Mouse (Mus musculus): ENCODE measurements around the gene Grifin. TPM values are rescaled to one million over a fixed set of nuclear protein-coding genes. Genes with fewer than 3 reads are reported as not detected.

Gene Grifin
- polyA plus RNA-seq, 1 experiment from 2014 or later, result not detected

- WGBS, result 89% methylated on average over 4 of the region's 4 CpGs
- Histone ChIP-seq H3K36me3 (ENCODE audit: control insufficient read depth, insufficient read depth, low read length) (no peaks in the 10 kb centered on the region), H3K4me2 (ENCODE audit: low read depth, low read length, severe bottlenecking) (no peak overlapping the region), H3K9me3 (ENCODE audit: control insufficient read depth, low read length) (no peaks in the 10 kb centered on the region), H3K4me1 (replicated peaks; ENCODE audit: control insufficient read depth, insufficient read depth, low read length) (0 out of 2 replicates have a peak, but pooled peaks cover 2% of the 10 kb centered on the region), H3K27ac (ENCODE audit: low read depth, low read length) (no peak overlapping the region), H3K9ac (ENCODE audit: low read length) (no peak overlapping the region), H3K27me3 (ENCODE audit: control insufficient read depth, insufficient read depth, low read length) (no peaks in the 10 kb centered on the region), H3K4me3 (ENCODE audit: low read depth, low read length) (no peak overlapping the region)
- DNase-seq (ENCODE audit: low spot score) (no peak), ATAC-seq (replicated peaks; ENCODE audit: low FRiP score) (no peak)
These were observed 47.0 kb downstream of the Grifin start for GRCm38 (mm10) chr5:140517921-140518230.

GRCm38 (mm10) chr5:140517159-140517920 is 47.5 kb downstream of the Grifin start:
- ATAC-seq (replicated peaks; ENCODE audit: low FRiP score), result no peak
- H3K4me3 ChIP-seq (ENCODE audit: low read depth, low read length), result no peak overlapping the region
- no peak for DNase-seq (ENCODE audit: low spot score)
- H3K9ac ChIP-seq (ENCODE audit: low read length), result no peak overlapping the region
- WGBS, result 89% methylated on average over 21 of the region's 21 CpGs
- H3K4me1 ChIP-seq (replicated peaks; ENCODE audit: control insufficient read depth, insufficient read depth, low read length), result 0 out of 2 replicates have a peak, but pooled peaks cover 2% of the 10 kb centered on the region
- H3K27me3 ChIP-seq (ENCODE audit: control insufficient read depth, insufficient read depth, low read length), result no peaks in the 10 kb centered on the region
- no peaks in the 10 kb centered on the region for H3K9me3 ChIP-seq (ENCODE audit: control insufficient read depth, low read length)
- H3K4me2 ChIP-seq (ENCODE audit: low read depth, low read length, severe bottlenecking), result no peak overlapping the region
- no peak overlapping the region for H3K27ac ChIP-seq (ENCODE audit: low read depth, low read length)
- no peaks in the 10 kb centered on the region for H3K36me3 ChIP-seq (ENCODE audit: control insufficient read depth, insufficient read depth, low read length)

GRCm38 (mm10) chr5:140514799-140515486 is 49.9 kb downstream of the Grifin start:
- ATAC-seq (replicated peaks; ENCODE audit: low FRiP score) (no peak), DNase-seq (ENCODE audit: low spot score) (no peak)
- Histone ChIP-seq H3K27me3 (ENCODE audit: control insufficient read depth, insufficient read depth, low read length) (no peaks in the 10 kb centered on the region), H3K4me2 (ENCODE audit: low read depth, low read length, severe bottlenecking) (no peak overlapping the region), H3K36me3 (ENCODE audit: control insufficient read depth, insufficient read depth, low read length) (no peaks in the 10 kb centered on the region), H3K9ac (ENCODE audit: low read length) (no peak overlapping the region; the same call in 1 of the 2 replicates), H3K9me3 (ENCODE audit: control insufficient read depth, low read length) (no peaks in the 10 kb centered on the region), H3K4me1 (replicated peaks; ENCODE audit: control insufficient read depth, insufficient read depth, low read length) (peaks cover 3% of the 10 kb centered on the region; the same call in 1 of the 2 replicates), H3K27ac (ENCODE audit: low read depth, low read length) (no peak overlapping the region), H3K4me3 (ENCODE audit: low read depth, low read length) (no peak overlapping the region)
- 65% methylated on average over 7 of the region's 7 CpGs for WGBS

- Histone ChIP-seq H3K27ac (ENCODE audit: low read depth, low read length) (no peak overlapping the region), H3K9ac (ENCODE audit: low read length) (no peak overlapping the region), H3K27me3 (ENCODE audit: control insufficient read depth, insufficient read depth, low read length) (no peaks in the 10 kb centered on the region), H3K4me2 (ENCODE audit: low read depth, low read length, severe bottlenecking) (no peak overlapping the region), H3K4me3 (ENCODE audit: low read depth, low read length) (no peak overlapping the region), H3K9me3 (ENCODE audit: control insufficient read depth, low read length) (no peaks in the 10 kb centered on the region), H3K4me1 (replicated peaks; ENCODE audit: control insufficient read depth, insufficient read depth, low read length) (peaks cover 6% of the 10 kb centered on the region; the same call in 1 of the 2 replicates), H3K36me3 (ENCODE audit: control insufficient read depth, insufficient read depth, low read length) (no peaks in the 10 kb centered on the region)
- WGBS, result 78% methylated on average over 8 of the region's 8 CpGs
- DNase-seq (ENCODE audit: low spot score) (no peak), ATAC-seq (replicated peaks; ENCODE audit: low FRiP score) (no peak)
These were observed 51.0 kb downstream of the Grifin start for GRCm38 (mm10) chr5:140513921-140514320.

Other genes starting within 250 kb of the Grifin start
- gene Mad1l1, start 243.5 kb downstream of the Grifin start, polyA plus RNA-seq (2014; fragmentation: Nextera tagmentation; extraction: Ambion mirVana), result 52.7 and 53.8 TPM in 2 replicates
- 42.2 and 51.2 TPM in 2 replicates for gene Nudt1, start 243.4 kb downstream of the Grifin start, polyA plus RNA-seq (2014; fragmentation: Nextera tagmentation; extraction: Ambion mirVana)
- 21.0 and 22.3 TPM in 2 replicates for gene Mrm2, start 233.2 kb downstream of the Grifin start, polyA plus RNA-seq (2014; fragmentation: Nextera tagmentation; extraction: Ambion mirVana)
- gene Snx8, start 175.8 kb downstream of the Grifin start, polyA plus RNA-seq (2014; fragmentation: Nextera tagmentation; extraction: Ambion mirVana), result 10.6 and 12.3 TPM in 2 replicates
- 177 and 215 TPM in 2 replicates for gene Eif3b, start 145.7 kb downstream of the Grifin start, polyA plus RNA-seq (2014; fragmentation: Nextera tagmentation; extraction: Ambion mirVana)
- gene Gm4869, start 119.4 kb downstream of the Grifin start, polyA plus RNA-seq (2014; fragmentation: Nextera tagmentation; extraction: Ambion mirVana), result 0.09 TPM in 1 of 2 replicates, not detected in the other
- gene Chst12, start 59.5 kb downstream of the Grifin start, polyA plus RNA-seq (2014; fragmentation: Nextera tagmentation; extraction: Ambion mirVana), result 11.8 and 12.2 TPM in 2 replicates
- gene Lfng, start 42.2 kb upstream of the Grifin start, polyA plus RNA-seq (2014; fragmentation: Nextera tagmentation; extraction: Ambion mirVana), result 41.8 and 45.4 TPM in 2 replicates
- gene Ttyh3, start 84.0 kb upstream of the Grifin start, polyA plus RNA-seq (2014; fragmentation: Nextera tagmentation; extraction: Ambion mirVana), result 83.3 and 91.5 TPM in 2 replicates
- gene Iqce, start 137.3 kb upstream of the Grifin start, polyA plus RNA-seq (2014; fragmentation: Nextera tagmentation; extraction: Ambion mirVana), result 28.6 and 31.0 TPM in 2 replicates
- 17.0 and 17.1 TPM in 2 replicates for gene Brat1, start 139.9 kb upstream of the Grifin start, polyA plus RNA-seq (2014; fragmentation: Nextera tagmentation; extraction: Ambion mirVana)
- gene Amz1, start 159.1 kb upstream of the Grifin start, polyA plus RNA-seq (2014; fragmentation: Nextera tagmentation; extraction: Ambion mirVana), result 0.93 and 0.96 TPM in 2 replicates